Mouse (Mus musculus) adrenal gland, postnatal 0 days (tissue): Measurements from ENCODE around the gene Skor1. TPM values are rescaled to one million over a fixed set of nuclear protein-coding genes. Genes with fewer than 3 reads are reported as not detected.

Experiments
- polyA plus RNA-seq: library from polyadenylated mRNA; unstranded; fragments of >200 nt; fragmentation: Nextera tagmentation; extraction: Ambion mirVana; gene quantifications from 2 replicates; pipeline ENCODE4 v1.2.1, GENCODE M21; 2015

The Skor1 gene
- 0.08 TPM in 1 of 2 replicates, not detected in the other for polyA plus RNA-seq

GRCm38 (mm10) chr9:63148410-63149371, at the start of gene Skor1:
TSS of gene Skor1 (minus strand) at chr9:63148961.

Other genes with a start within 250 kb of the Skor1 start
- 32.5 and 43.9 TPM in 2 replicates for gene Pias1, start 161.0 kb downstream of the Skor1 start, polyA plus RNA-seq
- gene Map2k5, start 228.9 kb upstream of the Skor1 start, polyA plus RNA-seq = 22.5 and 32.3 TPM in 2 replicates